Mouse (Mus musculus) midbrain, embryonic 11.5 days (tissue): ENCODE results near the gene Mink1. TPM values are rescaled to one million over a fixed set of nuclear protein-coding genes. Genes with fewer than 3 reads are reported as not detected.

Experiments
- ATAC-seq: fragments of 200-750 bp; cut with Nextera tagmentation; 2 replicates; pipeline ENCODE4 v1.8.0; 2017; ENCODE audit warnings: moderate TSS enrichment, moderate library complexity; ENCODE audit not compliant: low FRiP score
- DNase-seq: peaks from one replicate; pipeline ENCODE4 v3.0.0; 2015; ENCODE audit warnings: low spot score; ENCODE audit errors: missing footprints
- H3K27ac ChIP-seq: fragments of 300-500 bp; sonication (generic); 2 replicates; pipeline ENCODE4 v1.5.1; 2014; ENCODE audit warnings: low read depth, low read length
- H3K27me3 ChIP-seq: fragments of 300-500 bp; sonication (generic); 2 replicates; pipeline ENCODE4 v1.6.1; 2014; ENCODE audit warnings: mild to moderate bottlenecking, low read length, moderate library complexity, mixed read lengths; ENCODE audit not compliant: control insufficient read depth, insufficient read depth
- H3K36me3 ChIP-seq: fragments of 300-500 bp; sonication (generic); 2 replicates; pipeline ENCODE4 v1.6.1; 2014; ENCODE audit warnings: mild to moderate bottlenecking, low read length, moderate library complexity, mixed read lengths; ENCODE audit not compliant: control insufficient read depth, insufficient read depth
- H3K4me1 ChIP-seq: fragments of 300-500 bp; sonication (generic); 2 replicates; pipeline ENCODE4 v1.6.1; 2014; ENCODE audit warnings: low read length; ENCODE audit not compliant: control insufficient read depth, insufficient read depth
- H3K4me2 ChIP-seq: fragments of 300-500 bp; sonication (generic); 2 replicates; pipeline ENCODE4 v1.6.1; 2014; ENCODE audit warnings: mild to moderate bottlenecking, moderate library complexity
- H3K4me3 ChIP-seq: fragments of 300-500 bp; sonication (generic); 2 replicates; pipeline ENCODE4 v1.5.1; 2014; ENCODE audit warnings: low read depth, low read length
- H3K9ac ChIP-seq: fragments of 300-500 bp; sonication (generic); 2 replicates; pipeline ENCODE4 v1.6.1; 2014; ENCODE audit warnings: low read length
- H3K9me3 ChIP-seq: fragments of 300-500 bp; sonication (generic); 2 replicates; pipeline ENCODE4 v1.6.1; 2016; ENCODE audit warnings: low read length; ENCODE audit not compliant: control insufficient read depth
- WGBS: fragments of 180-500 bp; shearing (Covaris S2); extraction: QIAGEN DNeasy Blood & Tissue Kit; methylation state at CpG from one replicate; pipeline ENCODE4 v1.1.7; 2014; 5-methylcytosine and 5-hydroxymethylcytosine counted together
- polyA plus RNA-seq: library from polyadenylated mRNA; unstranded; fragments of >200 nt; fragmentation: Nextera tagmentation; extraction: Ambion mirVana; gene quantifications from 2 replicates; pipeline ENCODE4 v1.2.1, GENCODE M21; 2014

The Mink1 gene
- polyA plus RNA-seq, 1 experiment from 2014 or later = 12.9 TPM

GRCm38 (mm10) chr11:70649185-70649734 lies 86.6 kb downstream of the Mink1 start:
- Histone ChIP-seq H3K9me3 (no peaks in the 10 kb centered on the region), H3K9ac (no peak overlapping the region), H3K36me3 (peaks cover 26% of the 10 kb centered on the region), H3K4me2 (no peak overlapping the region), H3K27me3 (no peaks in the 10 kb centered on the region), H3K4me1 (peaks cover 31% of the 10 kb centered on the region), H3K4me3 (no peak overlapping the region), H3K27ac (no peak overlapping the region)
- WGBS = 84% methylated on average over 8 of the region's 8 CpGs
- no peak for ATAC-seq
- no peak for DNase-seq

GRCm38 (mm10) chr11:70650322-70651175 lies 87.9 kb downstream of the Mink1 start:
- ATAC-seq (no peak), DNase-seq (no peak)
- no peak overlapping the region for H3K4me2 ChIP-seq
- no peak overlapping the region for H3K27ac ChIP-seq
- no peak overlapping the region for H3K4me3 ChIP-seq
- H3K9ac ChIP-seq = no peak overlapping the region
- 85% methylated on average over 12 of the region's 12 CpGs for WGBS
- H3K27me3 ChIP-seq = no peaks in the 10 kb centered on the region
- no peaks in the 10 kb centered on the region for H3K9me3 ChIP-seq
- H3K4me1 ChIP-seq = peaks cover 34% of the 10 kb centered on the region
- peaks cover 17% of the 10 kb centered on the region for H3K36me3 ChIP-seq

- Histone ChIP-seq H3K27ac (no peak overlapping the region), H3K4me3 (no peak overlapping the region), H3K36me3 (peaks cover 17% of the 10 kb centered on the region), H3K4me2 (no peak overlapping the region), H3K4me1 (peaks cover 33% of the 10 kb centered on the region), H3K9ac (no peak overlapping the region), H3K27me3 (no peaks in the 10 kb centered on the region), H3K9me3 (no peaks in the 10 kb centered on the region)
- ATAC-seq (no peak), DNase-seq (no peak)
- 87% methylated on average over 2 of the region's 2 CpGs for WGBS
Measured at GRCm38 (mm10) chr11:70651391-70651790, 88.7 kb downstream of the Mink1 start.

GRCm38 (mm10) chr11:70652029-70652883 lies 89.6 kb downstream of the Mink1 start:
- Histone ChIP-seq H3K36me3 (peaks cover 17% of the 10 kb centered on the region), H3K4me1 (peaks cover 41% of the 10 kb centered on the region), H3K9ac (peak overlapping the region; percentile 98; the same call in 1 of the 2 replicates), H3K9me3 (no peaks in the 10 kb centered on the region), H3K27me3 (no peaks in the 10 kb centered on the region), H3K4me3 (peak overlapping the region; percentile 99), H3K4me2 (peak overlapping the region; percentile 89), H3K27ac (no peak overlapping the region)
- ATAC-seq = no peak
- no peak for DNase-seq
- 79% methylated on average over 12 of the region's 12 CpGs for WGBS

GRCm38 (mm10) chr11:70652884-70653344 lies 90.2 kb downstream of the Mink1 start:
- Histone ChIP-seq H3K4me1 (peaks cover 41% of the 10 kb centered on the region), H3K27ac (peak overlapping the region; percentile 95), H3K27me3 (no peaks in the 10 kb centered on the region), H3K9ac (peak overlapping the region; percentile 98), H3K4me3 (peak overlapping the region; percentile 99), H3K4me2 (peak overlapping the region; percentile 89), H3K9me3 (no peaks in the 10 kb centered on the region), H3K36me3 (peaks cover 17% of the 10 kb centered on the region)
- WGBS = 69% methylated on average over 6 of the region's 6 CpGs
- ATAC-seq = no peak
- no peak for DNase-seq

GRCm38 (mm10) chr11:70653345-70654197 lies 90.9 kb downstream of the Mink1 start:
- ATAC-seq (peak; percentile 67), DNase-seq (peak; percentile 98)
- H3K4me3 ChIP-seq = peak overlapping the region; percentile 99
- H3K27ac ChIP-seq = peak overlapping the region; percentile 95
- under 1% methylated on average over 61 of the region's 63 CpGs for WGBS
- peak overlapping the region; percentile 89 for H3K4me2 ChIP-seq
- H3K36me3 ChIP-seq = peaks cover 17% of the 10 kb centered on the region
- no peaks in the 10 kb centered on the region for H3K27me3 ChIP-seq
- no peaks in the 10 kb centered on the region for H3K9me3 ChIP-seq
- peak overlapping the region; percentile 98 for H3K9ac ChIP-seq
- H3K4me1 ChIP-seq = peaks cover 34% of the 10 kb centered on the region

- Histone ChIP-seq H3K27ac (peak within 1 kb of the TSS; percentile 95), H3K4me3 (peak within 1 kb of the TSS; percentile 99), H3K27me3 (no peaks in the 10 kb centered on the region), H3K9ac (peak within 1 kb of the TSS; percentile 98), H3K36me3 (peaks cover 12% of the 10 kb centered on the region), H3K4me1 (peaks cover 33% of the 10 kb centered on the region), H3K4me2 (peak within 1 kb of the TSS; percentile 89), H3K9me3 (no peaks in the 10 kb centered on the region)
- ATAC-seq = peak; percentile 51
- WGBS = under 1% methylated on average over 56 of the region's 61 CpGs
- peak; percentile 97 for DNase-seq
Measured at GRCm38 (mm10) chr11:70654198-70654922, 91.7 kb downstream of the Mink1 start, which contains the start of gene Pfn1. TSS of gene Pfn1 (minus strand) at chr11:70654644.
